9 mouse cellular contexts compared by ENCODE assay signal in genomic region chr10:92246785-92247448, GRCm38 (mm10).
DNase-seq lines count a peak whose midpoint lies in the region; ATAC-seq and TF ChIP-seq lines count a peak whose summit lies in the region.
"Had no signal": no experiment of that assay in that cellular context is flagged by ENCODE, and none has a peak within 500 bp of the region (broad histone marks: within the 10 kb centered on the region; RNA-seq: fewer than 3 reads in every experiment).

No protein-coding gene starts in this region.

- 2% methylated on average over 7 of the region's 7 CpGs for WGBS in forebrain, embryonic 12.5 days
- 13% methylated on average over 7 of the region's 7 CpGs for WGBS in midbrain, embryonic 10.5 days

- no peak overlapping the region for H3K27ac ChIP-seq in ES-E14 (ENCODE audit: insufficient read depth, low read depth, low read length, poor library complexity, severe bottlenecking)
- H3K27ac ChIP-seq in forebrain, embryonic 12.5 days: peak overlapping the region; percentile 81
- H3K27ac ChIP-seq in midbrain, embryonic 10.5 days (replicated peaks): peak overlapping the region; percentile 80

- intact Hi-C loops in heart, postnatal 36 days (cut with DNase I): no loop called here

- in situ Hi-C loops in ES-E14 (cut with MboI; ENCODE audit: low sequenced_read_pairs in 2 of 2, unreplicated experiment in 2 of 2): no loop called here

- no peaks in the 10 kb centered on the region for H3K36me3 ChIP-seq in ES-E14 (ENCODE audit: control insufficient read depth, insufficient read depth, low read length, poor library complexity, severe bottlenecking)
- H3K36me3 ChIP-seq in forebrain, embryonic 12.5 days (replicated peaks): no peaks in the 10 kb centered on the region
- H3K36me3 ChIP-seq in midbrain, embryonic 10.5 days: no peaks in the 10 kb centered on the region

- DNase-seq in heart, adult 11 months: peak; percentile 60
- no peak for DNase-seq in heart, postnatal 36 days
- DNase-seq in ES-E14 (ENCODE audit: low read depth, low spot score): no peak
- peak; percentile 78 for DNase-seq in midbrain, embryonic 10.5 days (ENCODE audit: low spot score)
- no peak for DNase-seq in urinary bladder, postnatal 10 days (ENCODE audit: low spot score)
- no peak for DNase-seq in lung, postnatal 14 days
- no peak for DNase-seq in yolk sac, embryonic 10.5 days (ENCODE audit: low spot score)
- DNase-seq: lung, adult 18-20 months had no signal

- H3K9me3 ChIP-seq in ES-E14 (ENCODE audit: control insufficient read depth, insufficient read depth, low read depth, low read length): no peaks in the 10 kb centered on the region
- H3K9me3 ChIP-seq in forebrain, embryonic 12.5 days: no peaks in the 10 kb centered on the region
- H3K9me3 ChIP-seq in midbrain, embryonic 10.5 days (replicated peaks): no peaks in the 10 kb centered on the region

- H3K4me1 ChIP-seq in ES-E14 (ENCODE audit: control insufficient read depth in 2 of 2, insufficient read depth in 2 of 2, low read length in 2 of 2, poor library complexity in 1 of 2): no peaks in the 10 kb centered on the region
- peaks cover 41% of the 10 kb centered on the region for H3K4me1 ChIP-seq in forebrain, embryonic 12.5 days
- H3K4me1 ChIP-seq in midbrain, embryonic 10.5 days: peaks cover 60% of the 10 kb centered on the region

- H3K9ac ChIP-seq in ES-E14 (ENCODE audit: insufficient read depth, low read depth, low read length, poor library complexity, severe bottlenecking): no peak overlapping the region
- H3K9ac ChIP-seq in forebrain, embryonic 12.5 days: no peak overlapping the region

- no peak overlapping the region for H3K4me3 ChIP-seq in ES-E14 (ENCODE audit: insufficient read depth in 1 of 2, low read depth in 1 of 2, low read length in 2 of 2, poor library complexity in 1 of 2, severe bottlenecking in 1 of 2)
- no peak overlapping the region for H3K4me3 ChIP-seq in forebrain, embryonic 12.5 days (replicated peaks)
- H3K4me3 ChIP-seq in midbrain, embryonic 10.5 days: peak overlapping the region; percentile 9; the same call in 1 of the 2 replicates

- peak; percentile 54; the same call in 1 of the 2 replicates for ATAC-seq in forebrain, embryonic 12.5 days (ENCODE audit: low FRiP score)

- H3K4me2 ChIP-seq in forebrain, embryonic 12.5 days: no peak overlapping the region

- no peaks in the 10 kb centered on the region for H3K27me3 ChIP-seq in forebrain, embryonic 12.5 days
- H3K27me3 ChIP-seq in midbrain, embryonic 10.5 days (ENCODE audit: low read depth, poor library complexity, severe bottlenecking): peaks cover 17% of the 10 kb centered on the region; the same call in 1 of the 2 replicates

TF ChIP-seq in ES-E14, 5 proteins besides CTCF, POLR2A, EP300 and RAD21:
- TF ChIP-seq ZNF384 (IDR thresholded peaks at IDR 0.05; ENCODE audit: low read depth, low read length) (peak; percentile 57), HCFC1 (IDR thresholded peaks at IDR 0.05; ENCODE audit: borderline replicate concordance, insufficient read depth, low read length) (no peak)
TF ChIP-seq in ES-E14: peak in this region for 1.

Comparison
In these comparisons a context has a peak if more than half of its experiments do, and no peak if none do; other contexts are left out.
1. DNase-seq: peak in heart, adult 11 months (single experiment) and midbrain, embryonic 10.5 days (single experiment); none in heart, postnatal 36 days (0 of 2), ES-E14 (single experiment), urinary bladder, postnatal 10 days (single experiment), lung, postnatal 14 days (single experiment) and yolk sac, embryonic 10.5 days (single experiment).